In the genomic region with DNA sequence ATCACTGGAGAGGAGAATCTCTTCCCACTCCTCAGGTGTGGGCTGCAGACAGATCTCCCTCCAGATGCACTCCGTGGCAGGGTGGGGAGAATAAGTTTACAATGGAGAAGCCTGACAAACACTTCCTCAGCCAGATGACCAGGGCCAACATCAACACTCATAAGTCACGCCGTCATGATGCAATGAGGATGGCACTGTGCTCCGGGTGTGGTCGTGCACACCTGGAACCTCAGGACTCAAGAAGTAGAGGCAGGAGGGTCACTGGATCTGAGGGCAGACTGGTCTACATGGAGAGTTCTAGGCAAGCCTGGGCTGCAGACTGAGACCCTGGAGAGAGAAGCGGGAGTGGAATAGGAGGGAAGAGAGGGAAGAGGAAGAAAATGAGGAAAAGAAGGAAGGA, we compare ENCODE assay signal across 20 mouse cellular contexts.
A peak's percentile ranks its signal among the peaks of the same experiment; 100 is the strongest.
DNase-seq lines count a peak whose midpoint lies in the region; ATAC-seq lines count a peak whose summit lies in the region.
"Had no signal": no experiment of that assay in that cellular context is flagged by ENCODE, and none has a peak within 500 bp of the region (broad histone marks: within the 10 kb centered on the region; RNA-seq: fewer than 3 reads in every experiment).

No protein-coding gene starts in this region.

- intact Hi-C loops in heart, postnatal 10 days (cut with DNase I) = no loop called here

- WGBS in forebrain, embryonic 11.5 days = 96% methylated on average over 6 of the region's 6 CpGs
- 95% methylated on average over 6 of the region's 6 CpGs for WGBS in forebrain, embryonic 15.5 days
- WGBS in heart, embryonic 10.5 days = 87% methylated on average over 6 of the region's 6 CpGs

- H3K9ac ChIP-seq in forebrain, embryonic 11.5 days (ENCODE audit: low read length) = no peak overlapping the region
- H3K9ac ChIP-seq in forebrain, embryonic 15.5 days (replicated peaks) = no peak overlapping the region

- H3K4me2 ChIP-seq in forebrain, embryonic 11.5 days (ENCODE audit: low read depth, low read length, severe bottlenecking) = no peak overlapping the region
- H3K4me2 ChIP-seq in forebrain, embryonic 15.5 days (replicated peaks) = no peak overlapping the region

- H3K4me1 ChIP-seq in forebrain, embryonic 11.5 days (replicated peaks; ENCODE audit: control insufficient read depth, insufficient read depth, low read length) = no peaks in the 10 kb centered on the region
- H3K4me1 ChIP-seq in forebrain, embryonic 15.5 days = no peaks in the 10 kb centered on the region
- peaks cover 8% of the 10 kb centered on the region for H3K4me1 ChIP-seq in heart, embryonic 10.5 days

- no peaks in the 10 kb centered on the region; the same call in 1 of the 2 replicates for H3K27me3 ChIP-seq in forebrain, embryonic 11.5 days (ENCODE audit: control insufficient read depth, insufficient read depth, low read length)
- H3K27me3 ChIP-seq in forebrain, embryonic 15.5 days = no peaks in the 10 kb centered on the region
- 0 out of 2 replicates have a peak, but pooled peaks cover 4% of the 10 kb centered on the region for H3K27me3 ChIP-seq in heart, embryonic 10.5 days (ENCODE audit: insufficient read depth, poor library complexity, severe bottlenecking)

- H3K36me3 ChIP-seq in forebrain, embryonic 11.5 days (ENCODE audit: control insufficient read depth, insufficient read depth, low read length) = no peaks in the 10 kb centered on the region
- no peaks in the 10 kb centered on the region for H3K36me3 ChIP-seq in forebrain, embryonic 15.5 days
- H3K36me3 ChIP-seq in heart, embryonic 10.5 days = no peaks in the 10 kb centered on the region
- H3K36me3 ChIP-seq: G1E had no signal

- DNase-seq in forebrain, embryonic 11.5 days (ENCODE audit: low spot score) = peak; percentile 41
- DNase-seq in heart, adult 11 months = peak; percentile 64
- DNase-seq in heart, postnatal 10 days = no peak
- peak; percentile 57 for DNase-seq in heart, embryonic 10.5 days (ENCODE audit: low spot score)
- no peak for DNase-seq in heart, adult 9 months (ENCODE audit: low spot score in 2 of 2)
- DNase-seq: adrenal gland, adult 2 months; adrenal gland, adult 8-10 months; adrenal gland, postnatal 10 days; adrenal gland, postnatal 14 days; adrenal gland, postnatal 25 days; adrenal gland, postnatal 36 days; B cell, adult 2 months; cerebellum, adult 11 months; cerebellum, adult 11-12 months; cerebellum, adult 18-20 months had no signal

- no peak overlapping the region for H3K27ac ChIP-seq in forebrain, embryonic 11.5 days (ENCODE audit: low read depth, low read length)
- H3K27ac ChIP-seq in forebrain, embryonic 15.5 days (replicated peaks) = no peak overlapping the region
- H3K27ac ChIP-seq in heart, embryonic 10.5 days = no peak overlapping the region

- no peak for ATAC-seq in forebrain, embryonic 11.5 days (replicated peaks; ENCODE audit: low FRiP score)
- ATAC-seq in forebrain, embryonic 15.5 days (replicated peaks) = no peak
- ATAC-seq: activated CD4-positive, CD25-positive, alpha-beta regulatory T cell, adult 4 months; CD4-positive, CD25-positive, alpha-beta regulatory T cell, adult 4 months; Patski had no signal

- H3K4me3 ChIP-seq in forebrain, embryonic 11.5 days (ENCODE audit: low read depth, low read length) = no peak overlapping the region
- no peak overlapping the region for H3K4me3 ChIP-seq in forebrain, embryonic 15.5 days
- H3K4me3 ChIP-seq in heart, embryonic 10.5 days = no peak overlapping the region

- no peaks in the 10 kb centered on the region for H3K9me3 ChIP-seq in forebrain, embryonic 11.5 days (ENCODE audit: control insufficient read depth, low read length)
- no peaks in the 10 kb centered on the region for H3K9me3 ChIP-seq in forebrain, embryonic 15.5 days
- H3K9me3 ChIP-seq in heart, embryonic 10.5 days = no peaks in the 10 kb centered on the region
- H3K9me3 ChIP-seq: G1E had no signal

Comparison
In these comparisons a context has a peak if more than half of its experiments do, and no peak if none do; other contexts are left out.
1. DNase-seq: peak in forebrain, embryonic 11.5 days (single experiment), heart, adult 11 months (single experiment) and heart, embryonic 10.5 days (single experiment); none in heart, postnatal 10 days (0 of 2) and heart, adult 9 months (0 of 2).